Mouse (Mus musculus): ENCODE data around the gene Ap5b1. TPM values are rescaled to one million over a fixed set of nuclear protein-coding genes. Genes with fewer than 3 reads are reported as not detected.

Gene Ap5b1
- polyA plus RNA-seq, 1 experiment from 2014 or later = 2.6 TPM

DNA sequence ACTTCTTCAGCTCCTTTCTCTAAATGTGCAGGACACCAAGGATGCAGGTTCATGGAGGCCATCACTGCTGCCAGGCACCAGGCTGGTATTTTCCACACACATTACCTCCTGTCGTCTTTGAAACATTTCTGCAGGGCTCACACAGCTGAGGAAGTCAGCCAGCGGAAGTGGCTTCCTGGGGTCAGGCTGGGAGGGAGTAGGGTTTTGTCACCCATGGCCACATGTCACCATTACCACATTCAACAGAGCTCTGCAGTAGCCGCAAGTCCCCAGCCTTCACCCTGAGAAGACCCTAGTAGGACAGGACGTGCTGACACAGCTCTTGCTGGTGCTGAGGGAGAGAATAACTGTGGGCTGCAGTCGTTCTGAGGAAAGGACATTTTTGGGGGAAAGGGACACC, 4.0 kb downstream of the Ap5b1 start:
- Histone ChIP-seq H3K27ac (ENCODE audit: low read depth, low read length) (no peak overlapping the region), H3K4me3 (ENCODE audit: low read depth, low read length) (no peak overlapping the region), H3K9ac (replicated peaks; ENCODE audit: low read depth, low read length) (no peak overlapping the region), H3K4me2 (ENCODE audit: low read depth, low read length) (no peak overlapping the region), H3K36me3 (ENCODE audit: control insufficient read depth, insufficient read depth, low read length) (no peaks in the 10 kb centered on the region), H3K9me3 (ENCODE audit: control insufficient read depth, low read length) (no peaks in the 10 kb centered on the region), H3K4me1 (ENCODE audit: control insufficient read depth, insufficient read depth, low read length) (0 out of 2 replicates have a peak, but pooled peaks cover 9% of the 10 kb centered on the region), H3K27me3 (ENCODE audit: control insufficient read depth, insufficient read depth, low read length) (no peaks in the 10 kb centered on the region)
- ATAC-seq (ENCODE audit: low read depth) = no peak
- 85% methylated on average over 5 of the region's 5 CpGs for WGBS

GRCm38 (mm10) chr19:5572331-5573125, 4.7 kb downstream of the Ap5b1 start:
- Histone ChIP-seq H3K27ac (ENCODE audit: low read depth, low read length) (no peak overlapping the region), H3K4me1 (ENCODE audit: control insufficient read depth, insufficient read depth, low read length) (0 out of 2 replicates have a peak, but pooled peaks cover 4% of the 10 kb centered on the region), H3K4me2 (ENCODE audit: low read depth, low read length) (no peak overlapping the region), H3K9me3 (ENCODE audit: control insufficient read depth, low read length) (no peaks in the 10 kb centered on the region), H3K27me3 (ENCODE audit: control insufficient read depth, insufficient read depth, low read length) (no peaks in the 10 kb centered on the region), H3K36me3 (ENCODE audit: control insufficient read depth, insufficient read depth, low read length) (no peaks in the 10 kb centered on the region), H3K9ac (replicated peaks; ENCODE audit: low read depth, low read length) (no peak overlapping the region), H3K4me3 (ENCODE audit: low read depth, low read length) (no peak overlapping the region)
- ATAC-seq (ENCODE audit: low read depth) = no peak
- WGBS = 81% methylated on average over 19 of the region's 19 CpGs

DNA sequence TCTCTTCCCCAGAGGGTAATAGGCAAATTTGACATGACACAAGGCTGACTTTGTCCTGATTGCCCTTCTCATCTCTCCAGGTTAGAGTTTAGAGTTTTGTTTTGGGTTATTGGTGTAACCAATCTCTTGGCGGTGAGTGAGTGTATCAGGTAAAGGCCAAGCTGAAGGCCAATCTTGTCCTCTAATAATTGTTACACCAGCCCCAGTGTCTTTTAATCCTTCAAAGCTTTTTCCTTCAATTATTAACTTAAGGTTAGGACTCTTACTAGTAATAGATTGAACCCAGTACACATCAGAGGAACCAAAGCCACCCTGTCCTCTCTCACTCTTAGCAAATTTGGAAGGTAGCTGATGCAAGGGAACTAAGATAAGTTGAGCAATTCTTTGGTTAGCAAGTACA, 7.5 kb downstream of the Ap5b1 start:
- Histone ChIP-seq H3K4me1 (ENCODE audit: control insufficient read depth, insufficient read depth, low read length) (no peaks in the 10 kb centered on the region), H3K4me2 (ENCODE audit: low read depth, low read length) (no peak overlapping the region), H3K9me3 (ENCODE audit: control insufficient read depth, low read length) (no peaks in the 10 kb centered on the region), H3K4me3 (ENCODE audit: low read depth, low read length) (no peak overlapping the region), H3K36me3 (ENCODE audit: control insufficient read depth, insufficient read depth, low read length) (no peaks in the 10 kb centered on the region), H3K9ac (replicated peaks; ENCODE audit: low read depth, low read length) (no peak overlapping the region), H3K27me3 (ENCODE audit: control insufficient read depth, insufficient read depth, low read length) (no peaks in the 10 kb centered on the region), H3K27ac (ENCODE audit: low read depth, low read length) (no peak overlapping the region)
- no peak for ATAC-seq (ENCODE audit: low read depth)
- WGBS = 100% methylated on average over 1 of the region's 1 CpGs

- Histone ChIP-seq H3K9me3 (ENCODE audit: control insufficient read depth, low read length) (no peaks in the 10 kb centered on the region), H3K4me3 (ENCODE audit: low read depth, low read length) (no peak overlapping the region), H3K27me3 (ENCODE audit: control insufficient read depth, insufficient read depth, low read length) (no peaks in the 10 kb centered on the region), H3K27ac (ENCODE audit: low read depth, low read length) (no peak overlapping the region), H3K4me1 (ENCODE audit: control insufficient read depth, insufficient read depth, low read length) (no peaks in the 10 kb centered on the region), H3K4me2 (ENCODE audit: low read depth, low read length) (no peak overlapping the region), H3K36me3 (ENCODE audit: control insufficient read depth, insufficient read depth, low read length) (no peaks in the 10 kb centered on the region), H3K9ac (replicated peaks; ENCODE audit: low read depth, low read length) (no peak overlapping the region)
- no peak for ATAC-seq (ENCODE audit: low read depth)
- WGBS = 68% methylated on average over 4 of the region's 4 CpGs
Measured at GRCm38 (mm10) chr19:5579971-5580370, 12.1 kb downstream of the Ap5b1 start.

- Histone ChIP-seq H3K27ac (ENCODE audit: low read depth, low read length) (no peak overlapping the region), H3K4me2 (ENCODE audit: low read depth, low read length) (no peak overlapping the region), H3K9me3 (ENCODE audit: control insufficient read depth, low read length) (no peaks in the 10 kb centered on the region), H3K9ac (replicated peaks; ENCODE audit: low read depth, low read length) (no peak overlapping the region), H3K4me3 (ENCODE audit: low read depth, low read length) (no peak overlapping the region), H3K27me3 (ENCODE audit: control insufficient read depth, insufficient read depth, low read length) (no peaks in the 10 kb centered on the region), H3K36me3 (ENCODE audit: control insufficient read depth, insufficient read depth, low read length) (no peaks in the 10 kb centered on the region), H3K4me1 (ENCODE audit: control insufficient read depth, insufficient read depth, low read length) (no peaks in the 10 kb centered on the region)
- no peak for ATAC-seq (ENCODE audit: low read depth)
- 89% methylated on average over 6 of the region's 6 CpGs for WGBS
Measured at GRCm38 (mm10) chr19:5580776-5581175, 13.0 kb downstream of the Ap5b1 start.

DNA sequence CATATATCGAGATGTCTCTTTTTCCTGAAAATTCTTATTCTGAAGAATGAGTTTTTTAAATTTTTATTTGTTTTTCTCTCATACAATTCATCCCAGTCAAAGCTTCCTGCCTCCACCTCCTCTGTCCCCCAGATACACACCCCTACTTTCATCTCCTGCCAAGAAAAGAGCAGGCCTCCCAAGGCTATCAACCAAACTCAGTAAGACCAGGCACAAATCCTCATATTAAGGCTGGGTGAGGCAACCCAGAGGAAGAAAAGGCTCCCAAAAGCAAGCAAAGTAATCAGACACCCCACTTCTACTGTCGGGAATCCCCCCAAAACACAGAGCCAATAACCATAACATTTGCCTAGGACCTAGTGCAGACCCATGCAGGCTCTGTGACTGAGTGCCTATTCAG, 14.2 kb downstream of the Ap5b1 start:
- Histone ChIP-seq H3K27ac (ENCODE audit: low read depth, low read length) (no peak overlapping the region), H3K9ac (replicated peaks; ENCODE audit: low read depth, low read length) (no peak overlapping the region), H3K4me3 (ENCODE audit: low read depth, low read length) (no peak overlapping the region), H3K4me1 (ENCODE audit: control insufficient read depth, insufficient read depth, low read length) (no peaks in the 10 kb centered on the region), H3K36me3 (ENCODE audit: control insufficient read depth, insufficient read depth, low read length) (no peaks in the 10 kb centered on the region), H3K27me3 (ENCODE audit: control insufficient read depth, insufficient read depth, low read length) (no peaks in the 10 kb centered on the region), H3K4me2 (ENCODE audit: low read depth, low read length) (no peak overlapping the region), H3K9me3 (ENCODE audit: control insufficient read depth, low read length) (no peaks in the 10 kb centered on the region)
- no peak for ATAC-seq (ENCODE audit: low read depth)
- 83% methylated on average over 2 of the region's 2 CpGs for WGBS

DNA sequence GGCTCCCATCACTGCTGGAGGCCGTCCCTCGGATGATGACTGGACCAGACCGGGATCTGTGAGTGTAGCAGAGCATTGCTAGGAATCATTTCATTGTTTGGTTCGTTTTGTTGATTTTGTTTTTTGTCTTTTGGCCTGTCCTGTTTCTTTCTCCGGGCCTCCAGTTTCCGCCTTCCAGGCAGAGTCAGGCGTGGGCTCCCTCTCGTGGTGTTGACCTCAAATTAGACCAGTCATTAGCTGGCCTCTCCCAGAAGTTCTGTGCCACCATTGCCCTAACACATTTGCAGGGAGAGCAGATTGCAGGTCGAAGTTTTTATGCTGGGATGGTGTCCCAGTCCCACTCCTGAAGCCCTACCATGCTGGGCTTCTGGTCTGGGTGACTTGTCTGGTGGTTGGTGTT, 21.3 kb downstream of the Ap5b1 start:
- Histone ChIP-seq H3K27ac (ENCODE audit: low read depth, low read length) (no peak overlapping the region), H3K9me3 (ENCODE audit: control insufficient read depth, low read length) (no peaks in the 10 kb centered on the region), H3K36me3 (ENCODE audit: control insufficient read depth, insufficient read depth, low read length) (no peaks in the 10 kb centered on the region), H3K4me1 (ENCODE audit: control insufficient read depth, insufficient read depth, low read length) (no peaks in the 10 kb centered on the region), H3K4me2 (ENCODE audit: low read depth, low read length) (no peak overlapping the region), H3K4me3 (ENCODE audit: low read depth, low read length) (no peak overlapping the region), H3K27me3 (ENCODE audit: control insufficient read depth, insufficient read depth, low read length) (no peaks in the 10 kb centered on the region), H3K9ac (replicated peaks; ENCODE audit: low read depth, low read length) (no peak overlapping the region)
- WGBS = 79% methylated on average over 9 of the region's 9 CpGs
- ATAC-seq (ENCODE audit: low read depth) = no peak

DNA sequence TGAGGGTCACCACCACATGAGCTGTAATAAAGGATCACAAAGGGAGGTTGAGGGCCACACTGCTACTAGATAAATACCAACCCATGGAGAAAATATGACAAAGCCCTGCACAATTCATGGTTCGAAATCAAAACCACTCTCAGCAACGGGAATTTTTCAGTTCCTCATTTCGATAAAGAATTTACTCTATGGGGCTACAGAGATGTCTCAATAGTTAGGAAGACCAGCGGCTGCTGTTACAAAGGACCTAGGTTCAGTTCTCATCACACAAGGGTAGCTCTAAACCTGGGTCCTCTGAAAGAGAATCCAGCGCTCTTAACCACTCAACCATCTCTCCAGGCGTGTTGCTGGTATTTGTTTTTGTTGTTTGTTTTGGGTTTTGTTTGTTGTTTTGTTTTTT, 24.1 kb downstream of the Ap5b1 start:
- H3K9ac ChIP-seq (replicated peaks; ENCODE audit: low read depth, low read length) = no peak overlapping the region
- 91% methylated on average over 6 of the region's 6 CpGs for WGBS
- no peaks in the 10 kb centered on the region for H3K4me1 ChIP-seq (ENCODE audit: control insufficient read depth, insufficient read depth, low read length)
- no peaks in the 10 kb centered on the region for H3K36me3 ChIP-seq (ENCODE audit: control insufficient read depth, insufficient read depth, low read length)
- no peaks in the 10 kb centered on the region for H3K27me3 ChIP-seq (ENCODE audit: control insufficient read depth, insufficient read depth, low read length)
- no peak for ATAC-seq (ENCODE audit: low read depth)
- no peaks in the 10 kb centered on the region for H3K9me3 ChIP-seq (ENCODE audit: control insufficient read depth, low read length)
- H3K27ac ChIP-seq (ENCODE audit: low read depth, low read length) = no peak overlapping the region
- H3K4me2 ChIP-seq (ENCODE audit: low read depth, low read length) = no peak overlapping the region
- no peak overlapping the region for H3K4me3 ChIP-seq (ENCODE audit: low read depth, low read length)

GRCm38 (mm10) chr19:5599224-5599623, 31.4 kb downstream of the Ap5b1 start:
- peaks cover 10% of the 10 kb centered on the region for H3K36me3 ChIP-seq (ENCODE audit: control insufficient read depth, insufficient read depth, low read length)
- ATAC-seq (ENCODE audit: low read depth) = no peak

More at GRCm38 (mm10) chr19:5599224-5599623, 31.4 kb downstream of the Ap5b1 start:
- no peak overlapping the region for H3K9ac ChIP-seq (replicated peaks; ENCODE audit: low read depth, low read length)
- H3K9me3 ChIP-seq (ENCODE audit: control insufficient read depth, low read length) = no peaks in the 10 kb centered on the region
- H3K4me3 ChIP-seq (ENCODE audit: low read depth, low read length) = no peak overlapping the region
- no peaks in the 10 kb centered on the region for H3K27me3 ChIP-seq (ENCODE audit: control insufficient read depth, insufficient read depth, low read length)
- no peak overlapping the region for H3K4me2 ChIP-seq (ENCODE audit: low read depth, low read length)
- no peak overlapping the region for H3K27ac ChIP-seq (ENCODE audit: low read depth, low read length)
- H3K4me1 ChIP-seq (ENCODE audit: control insufficient read depth, insufficient read depth, low read length) = peaks cover 8% of the 10 kb centered on the region
- 78% methylated on average over 4 of the region's 4 CpGs for WGBS

All from neural tube, embryonic 14.5 days (tissue).